Mouse (Mus musculus) forebrain, postnatal 0 days (tissue): Measurements from ENCODE around the gene Hip1. TPM values are rescaled to one million over a fixed set of nuclear protein-coding genes. Genes with fewer than 3 reads are reported as not detected.

Source experiments
- ATAC-seq: fragments of 200-750 bp; cut with Nextera tagmentation; 2 replicates; pipeline ENCODE4 v1.8.0; 2017; ENCODE audit warnings: mild to moderate bottlenecking, moderate library complexity
- DNase-seq: peaks from one replicate; pipeline ENCODE4 v3.0.0-alpha.2; 2015
- H3K27ac ChIP-seq: fragments of 300-500 bp; sonication (generic); 2 replicates; pipeline ENCODE4 v1.5.1; 2014; ENCODE audit warnings: low read depth, mild to moderate bottlenecking, antibody characterized with exemption, low read length, moderate library complexity, mixed read lengths
- H3K27me3 ChIP-seq: fragments of 300-500 bp; sonication (generic); 2 replicates; pipeline ENCODE4 v1.6.1; 2014; ENCODE audit warnings: mild to moderate bottlenecking, low read length, mixed read lengths; ENCODE audit not compliant: insufficient read depth
- H3K36me3 ChIP-seq: fragments of 300-500 bp; sonication (generic); 2 replicates; pipeline ENCODE4 v1.6.1; 2014; ENCODE audit warnings: mild to moderate bottlenecking, moderate library complexity; ENCODE audit not compliant: insufficient read depth
- H3K4me1 ChIP-seq: fragments of 300-500 bp; sonication (generic); 2 replicates; pipeline ENCODE4 v1.6.1; 2014; ENCODE audit warnings: antibody characterized with exemption; ENCODE audit not compliant: insufficient read depth
- H3K4me2 ChIP-seq: fragments of 300-500 bp; sonication (generic); 2 replicates; pipeline ENCODE4 v1.6.1; 2014; ENCODE audit warnings: low read depth, mild to moderate bottlenecking, moderate library complexity
- H3K4me3 ChIP-seq: fragments of 300-500 bp; sonication (generic); 2 replicates; pipeline ENCODE4 v1.5.1; 2014; ENCODE audit warnings: low read depth, low read length, mixed read lengths
- H3K9ac ChIP-seq: fragments of 300-500 bp; sonication (generic); 2 replicates; pipeline ENCODE4 v1.6.1; 2014; ENCODE audit warnings: mild to moderate bottlenecking
- H3K9me3 ChIP-seq: fragments of 300-500 bp; sonication (generic); 2 replicates; pipeline ENCODE4 v1.6.1; 2016; ENCODE audit warnings: low read length
- CTCF ChIP-seq: sonication (generic); IDR thresholded peaks from 2 replicates; pipeline ENCODE4 v1.5.1; 2016; ENCODE audit warnings: antibody characterized with exemption, control low read depth, low read depth
- WGBS: fragments of 180-500 bp; shearing (Covaris S2); extraction: QIAGEN DNeasy Blood & Tissue Kit; methylation state at CpG from one replicate; pipeline ENCODE4 v1.1.7; 2014; 5-methylcytosine and 5-hydroxymethylcytosine counted together
- polyA plus RNA-seq: library from polyadenylated mRNA; unstranded; fragments of >200 nt; fragmentation: Nextera tagmentation; extraction: Ambion mirVana; gene quantifications from 2 replicates; pipeline ENCODE4 v1.2.1, GENCODE M21; 2015
- total RNA-seq: library from RNA; depleted of rRNA; stranded (reverse); fragments of >200 nt; gene quantifications from 2 replicates; pipeline ENCODE4 v1.2.3, GENCODE M21; 2014

Gene Hip1
- total and polyA plus RNA-seq, 2 experiments from 2014 or later: 22.5 to 91.1 TPM

DNA sequence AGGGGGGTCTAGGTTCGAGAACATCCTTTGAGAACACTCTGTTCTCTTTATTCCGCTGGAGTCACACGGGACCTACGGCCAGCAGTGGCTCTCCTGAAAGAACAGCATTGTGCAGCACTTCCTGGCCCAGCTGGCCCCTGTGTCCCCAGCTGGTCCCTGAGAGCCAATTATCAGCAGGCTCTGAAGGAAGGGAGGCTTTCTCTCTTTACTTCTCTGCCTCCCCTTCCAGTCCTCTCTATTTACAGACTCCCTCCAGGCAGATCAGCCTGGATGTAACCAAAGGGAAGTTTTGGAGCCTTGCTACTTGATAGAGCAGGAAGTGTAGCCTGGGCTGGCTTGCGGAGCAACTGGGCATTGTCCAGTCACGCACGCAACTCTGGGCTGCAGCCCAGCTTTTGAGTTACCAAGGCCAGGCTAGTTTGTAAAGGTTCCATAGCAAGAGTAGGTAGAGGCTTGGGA lies 79.1 kb downstream of the Hip1 start:
- Histone ChIP-seq H3K9me3 (no peaks in the 10 kb centered on the region), H3K4me3 (no peak overlapping the region), H3K4me1 (no peaks in the 10 kb centered on the region), H3K4me2 (no peak overlapping the region), H3K27ac (peak overlapping the region; percentile 59), H3K36me3 (no peaks in the 10 kb centered on the region), H3K27me3 (no peaks in the 10 kb centered on the region), H3K9ac (no peak overlapping the region)
- DNase-seq: peak; percentile 32
- ATAC-seq: peak; percentile 89
- no peak for TF ChIP-seq CTCF
- 20% methylated on average over 7 of the region's 7 CpGs for WGBS

DNA sequence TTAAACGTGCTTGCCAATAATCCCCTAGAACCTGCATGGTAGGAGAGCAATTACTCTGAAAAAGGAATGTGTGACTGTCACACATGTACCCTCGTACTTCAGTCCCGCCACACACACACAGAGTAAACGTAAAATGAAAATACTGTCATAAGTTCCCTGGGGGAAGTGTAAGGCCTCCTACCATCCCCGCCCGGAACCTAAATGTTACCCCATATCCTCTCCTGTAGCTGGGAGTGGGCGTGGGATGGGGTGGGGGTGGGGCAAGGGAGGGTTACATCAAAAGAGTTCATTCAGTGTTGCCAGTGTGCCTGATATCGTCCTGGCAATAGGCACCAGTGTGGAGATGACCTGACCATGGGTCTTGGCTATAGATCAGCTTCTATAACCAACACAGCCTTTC lies 81.5 kb downstream of the Hip1 start:
- Histone ChIP-seq H3K9ac (no peak overlapping the region), H3K36me3 (no peaks in the 10 kb centered on the region), H3K4me3 (no peak overlapping the region), H3K27me3 (no peaks in the 10 kb centered on the region), H3K9me3 (no peaks in the 10 kb centered on the region), H3K4me2 (no peak overlapping the region), H3K27ac (no peak overlapping the region), H3K4me1 (no peaks in the 10 kb centered on the region)
- no peak for TF ChIP-seq CTCF
- DNase-seq: no peak
- ATAC-seq: no peak
- WGBS: 81% methylated on average over 8 of the region's 8 CpGs

- H3K9ac ChIP-seq: no peak overlapping the region
- no peaks in the 10 kb centered on the region for H3K9me3 ChIP-seq
- peaks cover 11% of the 10 kb centered on the region for H3K36me3 ChIP-seq
- H3K27me3 ChIP-seq: no peaks in the 10 kb centered on the region
- DNase-seq (no peak), ATAC-seq (no peak; the same call in 1 of the 2 replicates)
- peak overlapping the region; percentile 57 for H3K27ac ChIP-seq
- no peak overlapping the region for H3K4me2 ChIP-seq
- WGBS: 55% methylated on average over 4 of the region's 4 CpGs
- H3K4me3 ChIP-seq: no peak overlapping the region
- no peaks in the 10 kb centered on the region for H3K4me1 ChIP-seq
- TF ChIP-seq CTCF: no peak
These were observed 84.1 kb downstream of the Hip1 start for GRCm38 (mm10) chr5:135460833-135461173.

DNA sequence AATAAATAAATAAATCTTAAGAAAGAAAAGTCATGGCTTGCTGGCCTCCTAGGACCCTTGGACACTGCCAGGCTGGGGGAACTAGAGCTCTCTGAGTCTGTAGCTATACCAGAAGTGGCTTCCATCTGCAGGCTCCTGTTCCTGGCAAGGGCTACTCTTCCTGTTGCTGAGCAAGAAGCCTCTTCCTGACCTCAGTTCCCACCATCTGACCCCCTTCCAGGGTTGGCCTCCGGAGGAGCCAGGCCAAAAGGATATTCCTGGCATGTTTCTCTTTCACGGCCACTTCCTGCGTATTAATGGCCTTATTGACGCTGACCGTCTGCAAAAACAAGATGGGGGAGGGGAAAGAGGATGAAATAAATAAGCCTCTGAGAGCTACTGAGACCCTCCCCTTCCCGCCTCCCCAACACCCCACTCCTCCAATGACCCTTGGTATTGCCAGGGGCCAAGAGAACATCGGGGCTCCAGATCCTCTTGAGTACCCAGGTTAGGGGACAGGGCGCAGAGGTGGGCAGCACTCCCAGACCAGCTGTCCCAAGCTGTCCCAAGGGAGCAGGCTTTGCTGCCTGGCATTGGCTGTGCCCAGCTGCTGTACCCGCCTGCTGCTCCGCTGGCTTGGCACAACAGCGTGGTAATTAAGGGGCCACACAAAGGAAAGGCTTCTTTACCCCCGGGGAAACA lies 84.6 kb downstream of the Hip1 start:
- H3K36me3 ChIP-seq: peaks cover 11% of the 10 kb centered on the region
- H3K4me2 ChIP-seq: no peak overlapping the region
- no peak overlapping the region for H3K9ac ChIP-seq
- no peak overlapping the region for H3K4me3 ChIP-seq
- H3K27ac ChIP-seq: peak overlapping the region; percentile 57
- DNase-seq (peak; percentile 57), ATAC-seq (peak; percentile 86)
- H3K27me3 ChIP-seq: no peaks in the 10 kb centered on the region
- no peaks in the 10 kb centered on the region for H3K9me3 ChIP-seq
- TF ChIP-seq CTCF: no peak
- WGBS: 37% methylated on average over 12 of the region's 12 CpGs
- no peaks in the 10 kb centered on the region for H3K4me1 ChIP-seq

DNA sequence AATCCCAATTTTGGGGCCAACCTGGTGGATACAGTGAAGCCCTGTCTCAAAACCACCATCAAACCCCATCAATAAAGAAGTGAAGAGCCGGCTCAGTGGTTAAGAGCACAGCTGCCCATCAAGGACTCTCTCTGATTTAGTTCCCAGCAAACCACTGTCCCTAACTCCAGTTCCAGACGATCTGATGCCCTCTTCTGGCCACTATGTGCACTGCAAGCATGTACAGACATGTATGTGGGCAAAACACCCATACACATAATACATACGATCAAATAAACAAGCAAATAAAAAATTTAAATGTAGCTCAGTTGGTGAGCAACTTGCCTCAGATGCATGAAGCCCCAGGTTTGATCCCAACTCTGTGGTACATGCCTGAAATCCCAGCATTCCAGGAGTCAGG lies 85.4 kb downstream of the Hip1 start:
- peak; percentile 58 for TF ChIP-seq CTCF
- no peak overlapping the region for H3K4me3 ChIP-seq
- no peaks in the 10 kb centered on the region for H3K27me3 ChIP-seq
- H3K9me3 ChIP-seq: no peaks in the 10 kb centered on the region
- 75% methylated on average over 3 of the region's 3 CpGs for WGBS
- DNase-seq (no peak), ATAC-seq (no peak)
- no peaks in the 10 kb centered on the region for H3K4me1 ChIP-seq
- peaks cover 15% of the 10 kb centered on the region for H3K36me3 ChIP-seq
- H3K9ac ChIP-seq: no peak overlapping the region
- H3K27ac ChIP-seq: no peak overlapping the region
- H3K4me2 ChIP-seq: no peak overlapping the region

GRCm38 (mm10) chr5:135457961-135458360 lies 87.0 kb downstream of the Hip1 start:
- H3K4me2 ChIP-seq: no peak overlapping the region
- H3K4me3 ChIP-seq: no peak overlapping the region
- WGBS: 92% methylated on average over 16 of the region's 16 CpGs
- H3K9me3 ChIP-seq: no peaks in the 10 kb centered on the region
- no peak overlapping the region for H3K9ac ChIP-seq
- ATAC-seq (no peak), DNase-seq (no peak)
- no peak overlapping the region for H3K27ac ChIP-seq
- no peaks in the 10 kb centered on the region for H3K27me3 ChIP-seq
- peaks cover 15% of the 10 kb centered on the region for H3K36me3 ChIP-seq
- H3K4me1 ChIP-seq: no peaks in the 10 kb centered on the region
- no peak for TF ChIP-seq CTCF

DNA sequence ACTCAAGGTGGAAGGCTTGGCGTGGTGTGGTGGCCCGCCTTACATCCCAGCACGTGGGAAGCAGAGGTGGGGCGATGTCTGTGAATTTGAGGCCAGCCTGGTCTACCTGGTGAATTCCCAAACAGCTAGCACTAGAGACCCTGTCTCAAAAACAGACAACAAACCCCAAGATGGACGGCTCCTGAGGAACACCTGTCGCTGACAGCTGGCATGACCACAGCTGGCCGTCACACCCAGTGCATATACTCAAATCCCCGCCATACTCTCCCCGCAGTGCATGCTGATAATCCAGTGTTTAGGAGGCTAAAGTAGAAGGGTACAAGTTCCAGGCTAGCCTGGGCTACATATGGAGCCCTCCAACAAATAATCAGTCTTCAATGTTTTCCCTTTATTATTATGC lies 88.4 kb downstream of the Hip1 start:
- DNase-seq (no peak), ATAC-seq (no peak)
- H3K27me3 ChIP-seq: no peaks in the 10 kb centered on the region
- no peak overlapping the region for H3K9ac ChIP-seq
- TF ChIP-seq CTCF: no peak
- peaks cover 15% of the 10 kb centered on the region for H3K36me3 ChIP-seq
- 97% methylated on average over 9 of the region's 9 CpGs for WGBS
- no peak overlapping the region for H3K4me2 ChIP-seq
- no peak overlapping the region for H3K27ac ChIP-seq
- no peaks in the 10 kb centered on the region for H3K9me3 ChIP-seq
- H3K4me1 ChIP-seq: no peaks in the 10 kb centered on the region
- H3K4me3 ChIP-seq: no peak overlapping the region
